Mouse (Mus musculus): ENCODE results near the gene Obox3. TPM values are rescaled to one million over a fixed set of nuclear protein-coding genes. Genes with fewer than 3 reads are reported as not detected.
"Not testable (repeated sequence)": the region's sequence is repeated elsewhere in the genome, so short reads cannot be mapped to it uniquely, and the experiment has no call there.

The Obox3 gene
- polyA plus RNA-seq (2014; fragmentation: Nextera tagmentation; extraction: Ambion mirVana) = not detected in 2 replicates

DNA sequence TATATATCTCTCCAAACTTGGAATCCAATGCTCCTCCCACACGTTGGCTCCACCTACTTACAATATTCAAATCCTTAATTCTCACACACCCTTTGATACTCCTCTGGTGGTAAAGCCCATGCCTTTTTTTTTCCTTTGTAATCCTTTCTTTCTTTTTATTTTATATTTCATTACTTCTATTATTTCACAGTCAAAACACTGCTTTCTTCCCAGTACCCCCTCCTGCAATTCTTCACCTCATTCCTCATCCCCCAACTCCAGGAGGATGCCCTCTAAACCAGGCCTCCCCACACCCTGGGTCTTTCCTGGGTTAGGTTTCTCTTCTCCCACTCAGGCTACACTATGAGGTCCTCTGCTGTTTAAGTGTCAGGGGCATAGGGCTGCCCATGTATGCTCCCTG is at the start of gene Obox3:
Gene Obox3 (minus strand): TSS at position 101 of the 400 bp plus-strand sequence.
- H3K27me3 ChIP-seq (ENCODE audit: control insufficient read depth, insufficient read depth, low read length); H3K4me2 ChIP-seq (ENCODE audit: low read length); ATAC-seq (ENCODE audit: insufficient number of reproducible peaks, insufficient read depth, low FRiP score, low read depth); H3K36me3 ChIP-seq (ENCODE audit: control insufficient read depth, insufficient read depth, low read length); H3K4me1 ChIP-seq (ENCODE audit: control insufficient read depth in 2 of 2, insufficient read depth in 2 of 2, low read length in 2 of 2); H3K4me3 ChIP-seq (ENCODE audit: control insufficient read depth in 1 of 2, insufficient read depth in 1 of 2, low read depth in 1 of 2, low read length in 2 of 2); H3K9me3 ChIP-seq (ENCODE audit: control insufficient read depth, low read length); H3K9ac ChIP-seq (ENCODE audit: low read length); H3K27ac ChIP-seq (replicated peaks in 1 of 2; ENCODE audit: control insufficient read depth in 1 of 2, insufficient read depth in 1 of 2, low read depth in 2 of 2, low read length in 2 of 2): not testable (repeated sequence)
- WGBS = 15% methylated on average over 1 of the region's 1 CpGs

DNA sequence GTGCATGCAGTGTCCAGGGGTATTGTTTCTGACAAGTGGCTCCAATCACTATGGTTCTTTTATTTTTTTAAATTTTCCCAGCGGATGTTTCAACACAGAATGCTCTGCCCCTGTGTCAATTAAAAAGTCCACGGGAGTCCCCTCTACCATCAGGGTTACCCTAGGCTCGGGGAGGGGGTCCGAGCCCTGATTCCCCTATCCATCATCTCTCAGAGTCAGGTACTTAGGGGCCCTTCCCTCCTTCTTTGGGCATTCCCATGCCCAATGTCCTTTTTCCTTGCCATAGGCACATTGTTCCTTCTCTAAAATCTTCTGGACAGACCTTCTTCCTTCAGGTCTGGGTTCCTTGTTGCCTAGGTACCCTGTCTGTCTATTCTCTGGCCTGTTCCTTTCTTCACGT is 130.3 kb downstream of the Obox3 start:
- WGBS = 67% methylated on average over 4 of the region's 5 CpGs
- ATAC-seq (ENCODE audit: insufficient number of reproducible peaks, insufficient read depth, low FRiP score, low read depth) = not testable (repeated sequence)

More for the DNA sequence above, 130.3 kb downstream of the Obox3 start:
- H3K4me3 ChIP-seq (ENCODE audit: control insufficient read depth in 1 of 2, insufficient read depth in 1 of 2, low read depth in 1 of 2, low read length in 2 of 2); H3K9ac ChIP-seq (ENCODE audit: low read length); H3K4me1 ChIP-seq (ENCODE audit: control insufficient read depth in 2 of 2, insufficient read depth in 2 of 2, low read length in 2 of 2); H3K27ac ChIP-seq (replicated peaks in 1 of 2; ENCODE audit: control insufficient read depth in 1 of 2, insufficient read depth in 1 of 2, low read depth in 2 of 2, low read length in 2 of 2); H3K9me3 ChIP-seq (ENCODE audit: control insufficient read depth, low read length); H3K27me3 ChIP-seq (ENCODE audit: control insufficient read depth, insufficient read depth, low read length); H3K36me3 ChIP-seq (ENCODE audit: control insufficient read depth, insufficient read depth, low read length); H3K4me2 ChIP-seq (ENCODE audit: low read length): not testable (repeated sequence)

Other genes with a start within 250 kb of the Obox3 start
- not detected in 2 replicates for gene Obox5, start 110.2 kb upstream of the Obox3 start, polyA plus RNA-seq (2014; fragmentation: Nextera tagmentation; extraction: Ambion mirVana)
- not detected in 2 replicates for gene Obox6, start 199.8 kb upstream of the Obox3 start, polyA plus RNA-seq (2014; fragmentation: Nextera tagmentation; extraction: Ambion mirVana)
- not detected in 2 replicates for gene Crx, start 240.1 kb upstream of the Obox3 start, polyA plus RNA-seq (2014; fragmentation: Nextera tagmentation; extraction: Ambion mirVana)
- gene Crxos, start 242.7 kb upstream of the Obox3 start, polyA plus RNA-seq (2014; fragmentation: Nextera tagmentation; extraction: Ambion mirVana) = not detected in 2 replicates

All from heart, embryonic 14.5 days (tissue).